Mouse (Mus musculus) urinary bladder, adult 18-20 months (tissue): ENCODE measurements around the gene Arid1a.
"Not testable (repeated sequence)": the region's sequence is repeated elsewhere in the genome, so short reads cannot be mapped to it uniquely, and the experiment has no call there.

Source experiments
- DNase-seq, 2 experiments: peaks; one replicate each; pipeline ENCODE4 v3.0.0; 2022; ENCODE audit warnings: low spot score in 2 of 2, mixed read lengths in 2 of 2

Gene Arid1a

DNA sequence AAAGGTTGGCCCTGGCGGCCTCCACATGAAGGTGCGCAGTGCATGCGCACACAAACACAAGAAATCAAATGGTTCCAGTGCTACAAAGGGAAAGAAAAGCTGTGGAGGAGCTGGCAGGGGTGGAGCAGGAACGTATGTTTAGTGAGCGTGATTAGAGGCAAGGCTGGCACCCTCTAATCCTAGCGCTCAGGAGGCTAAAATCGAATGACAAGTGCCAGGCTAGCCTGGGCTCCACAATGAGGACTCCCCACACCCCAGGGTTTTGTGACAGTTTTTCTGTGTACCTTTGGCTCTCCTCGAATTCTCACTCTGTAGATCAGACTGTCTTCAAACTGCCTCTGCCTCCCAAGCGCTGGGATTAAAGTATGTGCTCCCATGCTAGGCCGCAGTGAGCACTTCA, 103.8 kb downstream of the Arid1a start:
- DNase-seq, result no peak

DNA sequence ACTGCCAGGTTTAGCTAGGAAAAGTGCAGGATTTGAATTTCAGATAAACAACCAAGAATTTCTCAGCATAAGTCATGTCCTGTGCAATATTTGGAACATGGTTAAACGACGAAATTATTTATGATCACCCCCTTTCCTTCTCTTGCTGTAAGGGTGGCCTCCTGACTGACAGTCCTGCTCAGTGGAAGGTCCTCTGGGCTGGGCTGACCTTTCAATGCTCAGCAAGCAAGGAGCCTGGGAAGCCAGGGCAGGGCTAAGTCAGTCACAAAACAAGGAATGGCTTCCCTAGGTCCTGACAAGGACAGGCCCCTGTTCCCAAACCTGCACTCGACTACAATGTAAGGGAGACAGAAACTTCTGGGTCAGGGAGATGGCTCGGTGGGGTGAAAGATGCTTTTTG, 104.6 kb downstream of the Arid1a start:
- no peak for DNase-seq

DNA sequence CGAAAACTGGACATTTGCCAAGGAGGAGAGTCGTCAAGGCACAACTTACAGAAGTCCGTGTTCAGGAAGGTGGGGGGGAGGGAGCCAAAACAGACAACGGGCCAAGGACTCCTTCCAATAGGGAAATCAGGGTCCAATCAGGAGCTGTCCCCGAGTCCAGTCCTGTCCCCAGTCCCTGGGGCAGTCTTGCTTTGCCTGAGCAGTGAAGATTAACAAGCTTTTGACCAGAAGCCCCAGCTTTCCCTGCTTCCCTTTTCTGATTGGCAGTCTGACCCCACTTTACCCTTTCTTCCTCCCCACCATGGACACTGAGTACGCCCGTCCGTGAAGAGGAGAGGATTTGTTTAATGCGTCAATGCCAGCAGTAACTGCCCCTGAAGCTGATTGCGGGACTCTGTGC, 105.1 kb downstream of the Arid1a start:
- DNase-seq, result no peak

DNA sequence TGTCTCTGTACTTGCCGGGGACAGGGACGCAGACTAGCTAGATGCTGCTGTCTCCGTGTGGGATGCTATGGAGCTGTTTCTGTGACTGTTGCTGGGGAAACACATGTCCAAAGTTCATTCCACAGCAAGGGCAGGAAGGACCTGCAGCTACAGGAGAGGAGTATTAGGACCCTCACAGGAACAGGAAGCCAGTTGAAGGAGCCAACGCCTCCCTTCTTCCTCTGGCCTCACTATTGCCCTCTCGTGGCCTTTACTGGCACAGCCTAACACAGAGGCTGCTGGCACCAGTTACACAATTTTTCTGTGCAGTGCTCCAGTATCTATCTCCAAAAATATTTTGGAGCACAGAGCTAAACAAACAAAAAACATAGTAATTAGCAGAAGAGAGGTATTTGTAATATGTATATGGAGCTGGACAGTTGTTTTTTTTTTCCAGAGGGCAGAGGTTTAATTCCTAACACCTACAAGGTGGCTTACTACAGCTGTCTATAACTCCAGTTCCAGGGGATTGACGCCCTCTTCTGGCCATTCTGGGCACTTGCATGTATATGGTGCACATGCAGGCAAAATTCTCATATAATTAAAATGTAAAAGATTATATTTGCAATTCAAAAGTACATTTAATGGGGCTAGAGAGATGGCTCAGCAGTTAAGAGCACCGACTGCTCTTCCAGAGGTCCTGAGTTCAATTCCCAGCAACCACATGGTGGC, 106.4 kb downstream of the Arid1a start, which contains the start of gene Zdhhc18:
Zdhhc18 (minus strand) TSS at position 166 of the 711 bp plus-strand sequence.
- peak; percentile 53 to 57 for DNase-seq

DNA sequence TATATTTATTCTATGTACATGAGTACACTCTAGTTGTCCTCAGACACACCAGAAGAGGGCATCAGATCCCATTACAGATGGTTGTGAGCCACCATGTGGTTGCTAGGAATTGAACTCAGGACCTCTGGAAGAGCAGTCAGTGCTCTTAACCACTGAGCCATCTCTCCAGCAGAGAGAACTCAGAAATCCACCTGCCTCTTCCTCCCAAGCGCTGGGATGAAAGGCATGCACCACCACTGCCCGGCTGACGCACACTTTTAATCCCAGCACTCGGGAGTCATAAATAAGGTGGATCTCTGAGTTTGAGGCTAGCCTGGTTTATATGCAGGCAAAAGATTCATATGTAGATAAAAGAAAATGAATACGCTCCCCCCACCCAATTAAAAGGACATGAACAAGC, 107.1 kb downstream of the Arid1a start:
- not testable (repeated sequence) for DNase-seq

DNA sequence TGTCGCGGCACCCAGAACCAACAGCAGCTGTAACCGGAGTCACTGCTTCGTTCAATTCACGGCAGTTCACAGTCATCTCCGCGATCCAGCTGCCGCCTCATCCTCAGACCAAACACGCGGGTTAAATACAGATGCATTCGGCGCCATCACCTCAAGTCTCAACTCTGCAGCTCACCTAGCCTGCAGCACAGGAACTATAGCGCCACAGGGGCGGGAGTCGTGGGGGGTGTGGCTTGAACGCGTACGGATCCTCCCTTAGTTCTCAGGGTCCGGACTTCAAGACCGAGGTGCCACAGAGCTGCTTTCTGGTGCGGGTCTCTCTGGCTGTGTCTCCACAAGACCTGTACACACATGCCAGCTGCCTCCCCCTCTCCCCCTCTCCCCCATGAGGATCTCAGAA, 110.9 kb downstream of the Arid1a start:
- DNase-seq, result no peak

DNA sequence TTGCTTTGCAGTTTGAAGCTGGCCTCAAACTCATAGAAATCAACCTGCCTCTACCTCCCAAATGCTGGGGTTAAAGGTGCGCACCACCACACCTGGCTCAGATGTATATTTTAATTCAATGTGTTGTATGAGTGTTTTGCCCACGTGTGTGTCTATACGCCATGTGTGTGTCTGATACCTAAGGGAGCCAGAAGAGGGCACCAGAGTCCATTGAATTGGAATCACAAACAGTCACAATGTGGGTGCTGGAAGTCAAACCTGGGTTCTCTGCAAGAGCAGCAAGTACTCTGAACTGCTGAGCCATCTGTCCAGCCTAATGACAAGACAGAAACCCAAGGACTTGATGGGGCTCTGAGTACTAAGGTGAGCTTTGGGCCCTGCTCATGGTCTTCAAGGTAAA, 111.4 kb downstream of the Arid1a start:
- no peak for DNase-seq

DNA sequence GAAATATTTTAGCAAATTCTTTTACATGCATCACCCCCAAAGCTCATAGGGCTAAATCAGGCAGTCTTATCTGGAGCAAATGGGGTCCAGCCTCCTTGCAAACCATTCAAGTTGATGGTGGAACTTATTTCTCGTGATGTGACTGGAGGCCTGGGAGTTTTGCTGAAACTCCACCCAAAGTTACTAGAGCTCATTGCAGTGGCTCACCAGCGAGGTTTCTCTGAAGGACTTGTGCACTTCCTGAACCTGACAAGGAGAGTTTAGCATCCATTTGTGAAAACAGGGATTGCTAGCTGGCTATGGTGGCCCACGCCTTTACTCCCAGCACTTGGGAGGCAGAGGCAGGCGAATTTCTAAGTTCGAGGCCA, 122.5 kb downstream of the Arid1a start:
- no peak for DNase-seq

DNA sequence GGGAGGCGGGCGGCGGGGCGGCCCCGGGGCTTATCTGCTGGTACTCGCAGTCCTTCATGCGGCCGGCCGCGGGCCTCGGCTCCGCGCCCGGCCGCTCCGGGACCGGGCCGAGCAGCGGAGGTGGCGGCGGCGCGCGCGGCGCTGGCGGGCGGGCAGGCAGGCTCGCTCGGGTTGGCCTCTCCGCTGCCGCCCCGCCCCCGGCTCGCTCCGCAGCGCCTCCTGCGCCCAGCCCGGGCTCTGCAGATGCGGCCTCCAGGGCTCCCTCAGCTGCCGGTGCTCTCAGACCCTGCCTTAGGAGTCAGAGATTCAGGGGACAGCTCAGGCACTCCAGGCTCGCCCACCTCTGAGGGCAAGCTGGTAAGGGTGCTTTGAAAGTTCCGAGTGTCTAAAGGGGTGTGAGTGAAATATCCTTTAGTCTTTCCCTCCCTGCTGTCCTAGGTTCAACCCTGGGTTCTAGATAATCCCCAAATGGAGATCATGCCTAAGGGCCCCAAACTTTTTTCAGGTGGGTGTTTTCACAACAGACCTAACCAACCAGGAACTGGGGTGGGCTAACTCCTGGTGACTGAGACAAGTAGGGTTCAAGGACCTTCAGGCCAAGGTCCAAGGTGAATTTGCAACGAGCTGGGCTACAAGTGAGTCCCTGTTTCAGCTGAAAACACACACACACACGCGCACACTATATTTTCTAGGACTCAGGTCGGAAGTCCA, 123.1 kb downstream of the Arid1a start:
- peak; percentile 80 to 93 for DNase-seq

DNA sequence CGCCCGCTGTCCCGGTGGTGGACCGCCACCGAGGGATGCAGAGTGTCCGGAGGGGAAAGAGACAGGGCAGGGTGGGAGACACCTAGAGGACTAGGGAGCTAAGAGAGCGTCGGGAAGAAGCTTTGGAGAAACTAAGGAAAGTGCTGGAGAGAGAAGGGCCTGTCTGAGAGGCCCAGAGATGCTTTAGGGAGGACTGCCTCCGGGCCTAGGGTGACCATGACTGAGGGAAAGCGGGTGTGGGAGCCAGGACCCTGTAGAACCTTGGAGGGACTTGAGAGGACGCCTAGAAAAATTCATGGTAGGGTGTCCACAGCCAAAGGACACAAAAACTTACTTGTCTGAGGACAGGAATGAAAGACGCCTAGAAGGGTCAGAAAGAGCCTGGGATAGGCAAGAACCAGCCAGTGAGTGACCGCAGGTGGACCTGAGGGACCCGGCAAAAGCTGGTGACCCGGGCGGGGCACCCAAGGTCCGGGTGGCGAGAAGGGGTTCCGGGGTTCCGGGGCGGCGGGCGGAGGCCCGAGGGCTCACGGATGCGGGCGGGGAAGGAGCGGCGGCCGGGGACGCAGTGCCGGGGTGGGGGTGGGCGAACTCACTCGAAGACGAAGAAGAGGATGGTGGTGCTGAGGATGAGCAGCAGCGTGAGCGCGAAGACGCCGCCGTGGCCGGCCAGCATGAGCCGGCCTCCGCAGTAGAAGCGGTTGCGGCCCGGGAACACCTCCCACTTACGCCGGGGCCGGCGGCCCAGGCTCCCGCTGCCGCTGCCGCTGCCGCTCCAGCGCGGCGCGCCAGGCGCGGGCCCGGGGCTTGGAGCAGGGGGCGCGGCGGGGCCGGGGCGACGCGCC, 123.9 kb downstream of the Arid1a start:
- peak in 1 of 2 experiments; percentile 63 for DNase-seq

DNA sequence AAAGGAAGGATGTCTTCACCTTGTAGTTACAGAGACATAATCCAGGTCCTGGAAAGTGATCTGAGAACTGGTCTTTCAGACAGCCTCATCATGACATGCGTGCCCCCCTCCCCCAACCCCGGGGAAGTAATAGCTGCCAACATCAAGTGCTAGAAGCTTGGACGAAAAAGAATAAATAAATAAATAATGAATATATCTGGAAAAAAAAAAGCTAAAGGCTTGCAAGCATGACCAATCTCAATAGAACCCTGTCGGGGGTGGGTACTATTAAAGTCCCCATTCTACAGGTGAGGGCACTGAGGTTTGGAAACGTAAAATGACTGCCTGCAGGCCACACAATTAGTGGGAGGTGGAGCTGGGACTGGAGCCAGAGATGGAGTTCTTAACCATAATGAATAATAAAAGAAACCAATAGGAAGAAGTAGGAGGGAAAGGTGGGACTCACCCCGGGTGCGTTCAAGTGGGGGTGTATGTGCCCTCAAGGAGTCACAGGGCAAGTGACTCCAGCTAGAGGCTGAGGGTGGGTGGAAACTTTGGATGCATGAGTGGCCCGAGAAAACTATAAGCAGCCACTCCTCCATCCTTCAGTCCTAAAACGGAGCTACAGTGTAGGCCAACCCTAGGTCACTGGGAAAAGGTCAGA, 124.7 kb downstream of the Arid1a start:
- no peak for DNase-seq

DNA sequence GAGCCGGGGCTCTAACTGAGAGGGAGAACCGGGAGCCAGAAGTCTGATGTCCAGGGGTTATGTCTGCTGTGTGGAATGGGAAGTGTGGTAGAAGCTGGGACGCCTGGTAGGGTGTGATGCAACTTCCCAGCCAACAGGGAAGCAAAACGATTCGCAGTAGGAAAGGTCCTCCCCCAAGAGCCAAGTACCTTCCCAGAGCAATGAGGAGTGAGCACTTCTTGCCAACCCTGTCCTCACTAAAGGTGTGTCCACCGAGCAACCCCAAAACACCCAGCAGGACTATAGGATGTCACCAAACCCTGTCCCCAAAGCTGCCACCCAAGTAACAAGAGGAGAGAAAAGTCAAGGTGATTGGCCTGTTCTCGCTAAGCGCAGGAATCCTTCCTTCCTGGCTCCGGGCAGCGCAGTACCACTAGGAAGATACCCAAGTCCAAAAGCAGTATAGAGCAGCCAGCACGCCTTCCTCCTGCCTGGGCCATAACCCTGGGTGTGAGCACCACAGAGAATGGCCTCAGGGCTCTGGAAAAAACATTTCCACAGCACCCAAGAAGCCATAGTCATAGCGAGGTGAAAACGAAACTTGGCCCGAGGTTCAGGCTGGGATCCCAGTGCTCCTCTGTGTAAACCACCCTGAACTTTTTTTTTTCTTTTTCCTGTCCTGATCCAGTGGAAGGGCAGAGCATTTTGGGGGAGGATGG, 125.3 kb downstream of the Arid1a start:
- no peak for DNase-seq

DNA sequence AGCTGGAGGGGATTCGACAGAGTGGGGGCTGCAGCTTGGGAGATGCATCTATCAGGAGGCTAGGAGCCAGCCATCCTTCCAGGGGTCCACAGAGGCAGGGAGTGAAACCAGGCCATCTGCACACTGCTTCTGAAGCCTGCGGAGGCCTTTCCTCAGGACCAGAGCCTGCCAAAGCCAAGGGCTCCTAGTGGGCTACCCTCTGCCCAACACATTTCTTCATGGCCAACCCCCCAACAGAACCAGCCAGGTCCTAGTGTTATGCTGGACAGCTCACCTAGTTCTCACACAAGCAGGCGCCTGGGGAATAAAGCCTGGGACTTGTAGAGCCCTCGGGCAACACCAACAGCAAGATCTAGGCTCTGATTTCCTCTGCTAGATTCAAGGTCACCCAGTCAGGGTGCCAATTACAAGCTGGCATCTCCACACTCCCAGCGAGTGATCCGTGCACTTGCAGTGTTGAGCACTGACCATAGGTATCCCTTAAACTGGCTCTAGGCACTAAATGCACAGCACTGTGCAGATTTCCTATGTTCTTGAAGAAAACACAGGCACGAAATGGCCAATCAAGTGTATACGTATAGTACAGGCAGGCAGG, 126.1 kb downstream of the Arid1a start:
- DNase-seq, result no peak

DNA sequence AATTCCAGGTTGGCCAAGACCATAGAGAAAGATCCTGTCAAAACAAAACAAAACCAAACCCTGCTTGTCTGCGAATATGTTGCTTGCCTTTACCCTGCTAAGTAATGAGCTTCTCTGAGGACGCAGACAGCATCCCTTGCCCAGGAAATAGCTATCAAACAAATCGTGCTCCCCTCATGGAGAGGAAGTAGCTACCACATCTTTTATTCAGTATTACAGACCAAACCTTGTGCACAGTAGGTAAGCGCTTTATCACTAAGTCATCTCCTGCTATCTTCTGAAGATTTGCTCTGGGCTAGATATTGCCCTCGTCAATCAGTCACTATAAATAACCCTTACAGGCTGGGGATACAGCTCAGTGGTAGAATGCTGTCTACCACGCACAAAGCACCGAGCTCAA, 127.4 kb downstream of the Arid1a start:
- no peak for DNase-seq
